Mouse (Mus musculus) embryonic facial prominence, embryonic 13.5 days (tissue): ENCODE measurements around the gene Mex3d. TPM values are rescaled to one million over a fixed set of nuclear protein-coding genes. Genes with fewer than 3 reads are reported as not detected.

Experiments used
- ATAC-seq: fragments of 200-750 bp; cut with Nextera tagmentation; 2 replicates; pipeline ENCODE4 v1.8.0; 2017; ENCODE audit warnings: low read depth; ENCODE audit not compliant: insufficient number of reproducible peaks, insufficient read depth, low FRiP score, low TSS enrichment
- H3K27ac ChIP-seq: fragments of 300-500 bp; sonication (generic); 2 replicates; pipeline ENCODE4 v1.5.1; 2015; ENCODE audit warnings: moderate library complexity, mild to moderate bottlenecking, inconsistent platforms
- H3K27me3 ChIP-seq: fragments of 300-500 bp; sonication (generic); 2 replicates; pipeline ENCODE4 v1.6.1; 2015; ENCODE audit warnings: mild to moderate bottlenecking, inconsistent platforms
- H3K36me3 ChIP-seq: fragments of 300-500 bp; sonication (generic); 2 replicates; pipeline ENCODE4 v1.6.1; 2015; ENCODE audit warnings: mild to moderate bottlenecking, inconsistent platforms
- H3K4me1 ChIP-seq: fragments of 300-500 bp; sonication (generic); 2 replicates; pipeline ENCODE4 v1.6.1; 2015; ENCODE audit warnings: inconsistent platforms
- H3K4me2 ChIP-seq: fragments of 300-500 bp; sonication (generic); 2 replicates; pipeline ENCODE4 v1.6.1; 2015; ENCODE audit warnings: moderate library complexity, mild to moderate bottlenecking, inconsistent platforms
- H3K4me3 ChIP-seq: fragments of 300-500 bp; sonication (generic); 2 replicates; pipeline ENCODE4 v1.5.1; 2015; ENCODE audit warnings: mild to moderate bottlenecking, inconsistent platforms
- H3K9ac ChIP-seq: fragments of 300-500 bp; sonication (generic); 2 replicates; pipeline ENCODE4 v1.6.1; 2015; ENCODE audit warnings: mild to moderate bottlenecking, inconsistent platforms
- H3K9me3 ChIP-seq: fragments of 300-500 bp; sonication (generic); 2 replicates; pipeline ENCODE4 v1.6.1; 2016; ENCODE audit warnings: inconsistent platforms
- WGBS: fragments of 180-500 bp; shearing (Covaris S2); methylation state at CpG from one replicate; pipeline ENCODE4 v1.1.7; 2015; ENCODE audit warnings: mixed read lengths; 5-methylcytosine and 5-hydroxymethylcytosine counted together
- polyA plus RNA-seq: library from polyadenylated mRNA; unstranded; fragments of >200 nt; fragmentation: Nextera tagmentation; extraction: Ambion mirVana; gene quantifications from 2 replicates; pipeline ENCODE4 v1.2.1, GENCODE M21; 2015

Mex3d gene
- polyA plus RNA-seq, 1 experiment from 2014 or later = 10.4 TPM

DNA sequence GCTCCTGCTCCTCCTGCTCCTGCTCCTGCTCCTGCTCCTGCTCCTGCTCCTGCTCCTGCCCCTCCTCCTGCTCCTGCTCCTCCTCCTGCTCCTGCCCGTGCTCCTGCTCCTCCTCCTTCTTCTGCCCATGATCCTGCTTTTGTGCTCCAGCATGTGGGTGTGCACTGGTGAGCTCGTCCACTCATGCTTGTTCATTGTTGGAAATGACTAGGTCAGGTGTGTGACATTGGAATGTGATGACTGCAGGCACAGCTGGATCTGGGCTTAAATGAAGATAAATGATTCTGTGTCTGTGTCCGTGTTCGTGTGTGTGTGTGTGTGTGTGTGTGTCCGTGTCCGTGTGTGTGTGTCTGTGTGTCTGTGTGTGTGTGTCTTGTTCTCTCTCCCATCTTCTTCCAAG lies 19.1 kb downstream of the Mex3d start:
- Histone ChIP-seq H3K4me3 (no peak overlapping the region), H3K27ac (no peak overlapping the region), H3K4me1 (peaks cover 12% of the 10 kb centered on the region), H3K9me3 (peaks cover 4% of the 10 kb centered on the region; the same call in 1 of the 2 replicates), H3K36me3 (no peaks in the 10 kb centered on the region), H3K9ac (no peak overlapping the region), H3K4me2 (no peak overlapping the region), H3K27me3 (peaks cover 23% of the 10 kb centered on the region)
- ATAC-seq = no peak
- 85% methylated on average over 6 of the region's 6 CpGs for WGBS

DNA sequence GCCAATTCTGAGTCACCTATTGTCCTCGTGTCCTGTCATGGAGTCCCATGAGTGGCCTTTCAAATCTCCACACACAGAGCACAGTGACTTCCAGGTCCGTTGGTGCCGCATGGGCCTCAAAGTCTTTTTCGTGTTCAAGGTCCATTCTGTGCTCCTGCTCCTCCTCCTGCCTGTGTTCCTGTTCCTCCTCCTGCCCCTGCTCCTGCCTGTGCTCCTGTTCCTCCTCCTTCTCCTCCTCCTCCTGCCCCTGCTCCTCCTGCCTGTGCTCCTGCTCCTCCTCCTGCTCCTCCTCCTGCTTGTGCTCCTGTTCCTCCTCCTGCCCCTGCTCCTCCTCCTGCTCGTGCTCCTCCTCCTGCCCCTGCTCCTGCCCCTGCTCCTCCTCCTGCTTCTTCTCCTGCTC lies 19.5 kb downstream of the Mex3d start:
- H3K4me2 ChIP-seq = no peak overlapping the region
- no peak overlapping the region for H3K27ac ChIP-seq
- no peaks in the 10 kb centered on the region for H3K36me3 ChIP-seq
- peaks cover 24% of the 10 kb centered on the region for H3K27me3 ChIP-seq
- no peak overlapping the region for H3K9ac ChIP-seq
- ATAC-seq = no peak
- WGBS = 65% methylated on average over 5 of the region's 5 CpGs
- no peak overlapping the region for H3K4me3 ChIP-seq
- peaks cover 4% of the 10 kb centered on the region; the same call in 1 of the 2 replicates for H3K9me3 ChIP-seq
- H3K4me1 ChIP-seq = peaks cover 12% of the 10 kb centered on the region

DNA sequence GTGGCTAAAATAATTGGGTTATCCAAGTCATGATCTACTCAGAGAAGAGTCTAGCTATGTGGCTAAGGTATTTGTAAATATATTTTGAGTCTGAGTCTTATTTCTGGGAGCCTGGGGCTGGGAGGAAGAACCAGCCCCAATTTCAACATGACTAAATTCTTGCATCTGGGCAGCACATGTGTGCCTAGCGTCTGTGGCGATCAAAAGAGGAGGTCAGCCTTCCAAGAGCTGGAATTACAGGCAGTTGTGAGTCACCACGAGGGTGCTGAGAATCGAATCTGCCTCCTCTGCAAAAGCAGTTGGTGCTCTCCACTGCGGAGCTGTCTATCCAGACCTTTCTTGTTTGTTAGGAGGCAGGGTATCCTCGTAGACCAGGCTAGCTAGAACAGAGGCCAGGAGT lies 21.7 kb downstream of the Mex3d start:
- 55% methylated on average over 6 of the region's 6 CpGs for WGBS
- Histone ChIP-seq H3K4me3 (no peak overlapping the region), H3K4me1 (no peaks in the 10 kb centered on the region), H3K9me3 (peaks cover 4% of the 10 kb centered on the region; the same call in 1 of the 2 replicates), H3K9ac (no peak overlapping the region), H3K36me3 (no peaks in the 10 kb centered on the region), H3K27ac (no peak overlapping the region), H3K4me2 (no peak overlapping the region), H3K27me3 (peaks cover 34% of the 10 kb centered on the region)
- no peak for ATAC-seq

DNA sequence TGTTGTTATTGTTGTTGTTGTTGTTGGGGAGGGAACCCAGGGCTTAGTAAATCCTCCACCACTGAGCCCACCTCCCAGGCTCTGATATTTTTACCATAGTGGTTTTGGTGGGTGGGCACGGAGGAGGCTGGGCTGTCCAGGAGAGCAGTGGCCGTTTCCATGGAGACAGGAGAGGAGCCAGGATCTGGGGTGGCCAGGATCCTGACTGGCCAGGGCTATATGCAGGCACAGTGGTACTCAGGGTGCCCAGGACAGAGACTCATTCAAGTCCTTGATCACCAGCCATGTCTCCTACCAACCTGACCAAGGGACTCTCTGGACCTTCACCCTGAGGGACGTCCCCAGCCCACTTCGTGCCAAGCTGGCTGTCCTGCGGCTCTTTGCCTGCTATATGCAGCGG lies 23.7 kb downstream of the Mex3d start:
- WGBS = 34% methylated on average over 6 of the region's 6 CpGs
- H3K4me1 ChIP-seq = no peaks in the 10 kb centered on the region
- H3K4me2 ChIP-seq = no peak overlapping the region
- 0 out of 2 replicates have a peak overlapping the region, but pooled peaks have one; percentile 2 for H3K9ac ChIP-seq
- no peak overlapping the region for H3K27ac ChIP-seq
- peaks cover 4% of the 10 kb centered on the region; the same call in 1 of the 2 replicates for H3K9me3 ChIP-seq
- no peak overlapping the region for H3K4me3 ChIP-seq
- ATAC-seq = no peak
- peaks cover 54% of the 10 kb centered on the region for H3K27me3 ChIP-seq
- H3K36me3 ChIP-seq = no peaks in the 10 kb centered on the region

DNA sequence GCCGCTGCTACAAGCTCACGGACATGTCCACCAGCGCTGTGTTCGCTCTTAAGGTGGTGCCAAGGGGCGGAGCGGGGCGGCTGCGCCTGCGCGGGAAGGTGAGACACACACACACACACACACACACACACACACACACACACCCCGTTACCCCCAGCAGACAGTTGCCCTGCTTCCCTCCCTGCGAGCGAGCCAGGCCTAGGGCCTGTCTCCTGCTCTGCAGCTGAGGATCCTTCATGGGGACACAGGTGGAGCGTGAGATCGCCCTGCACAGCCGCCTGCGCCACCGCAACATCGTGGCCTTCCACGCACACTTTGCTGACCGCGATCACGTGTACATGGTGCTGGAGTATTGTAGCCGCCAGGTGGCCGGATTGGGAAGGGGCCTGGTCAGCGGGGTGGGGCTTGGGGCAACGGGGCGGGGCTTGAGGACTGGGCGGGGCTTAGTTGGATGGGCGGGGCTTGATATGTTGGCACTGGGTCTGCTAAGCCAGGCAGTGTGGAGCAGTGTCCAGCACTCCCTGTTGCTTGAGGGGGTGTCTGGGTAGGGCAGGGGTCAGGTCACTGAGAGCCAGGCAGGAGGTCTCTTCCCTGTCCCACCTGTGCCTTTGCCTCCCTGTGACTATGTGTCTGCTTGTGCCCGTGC lies 29.3 kb downstream of the Mex3d start:
- H3K36me3 ChIP-seq = no peaks in the 10 kb centered on the region
- 9% methylated on average over 31 of the region's 31 CpGs for WGBS
- peak overlapping the region; percentile 29 for H3K4me3 ChIP-seq
- H3K9ac ChIP-seq = 0 out of 2 replicates have a peak overlapping the region, but pooled peaks have one; percentile 17
- H3K27me3 ChIP-seq = peaks cover 87% of the 10 kb centered on the region
- H3K4me2 ChIP-seq = peak overlapping the region; percentile 54
- H3K4me1 ChIP-seq = peaks cover 30% of the 10 kb centered on the region
- no peak for ATAC-seq
- no peaks in the 10 kb centered on the region for H3K9me3 ChIP-seq
- no peak overlapping the region for H3K27ac ChIP-seq

DNA sequence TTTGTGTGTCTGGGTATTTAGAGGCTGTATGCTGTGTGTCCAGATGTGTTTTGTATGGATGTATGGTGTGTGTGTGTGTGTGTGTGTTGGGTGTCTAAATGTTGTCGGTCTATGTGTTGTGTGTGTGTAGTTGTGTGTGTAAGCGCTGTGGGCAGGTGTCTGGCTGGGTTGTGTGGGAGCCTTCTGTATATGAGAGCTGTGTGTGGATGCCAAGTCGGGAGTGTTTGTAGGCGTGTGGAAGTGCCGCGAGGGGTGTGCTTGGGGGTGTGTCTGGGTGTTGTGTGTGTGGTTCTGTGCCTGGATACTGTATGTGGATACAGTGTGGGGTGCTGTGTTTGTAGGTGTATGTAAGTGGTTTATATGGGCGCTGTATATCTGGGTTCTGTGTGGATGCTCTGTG lies 30.1 kb downstream of the Mex3d start:
- Histone ChIP-seq H3K4me2 (peak overlapping the region; percentile 73), H3K4me3 (peak overlapping the region; percentile 45), H3K4me1 (peaks cover 30% of the 10 kb centered on the region), H3K27ac (no peak overlapping the region), H3K27me3 (peaks cover 87% of the 10 kb centered on the region), H3K36me3 (no peaks in the 10 kb centered on the region), H3K9ac (no peak overlapping the region), H3K9me3 (no peaks in the 10 kb centered on the region)
- WGBS = 33% methylated on average over 7 of the region's 7 CpGs
- no peak for ATAC-seq

DNA sequence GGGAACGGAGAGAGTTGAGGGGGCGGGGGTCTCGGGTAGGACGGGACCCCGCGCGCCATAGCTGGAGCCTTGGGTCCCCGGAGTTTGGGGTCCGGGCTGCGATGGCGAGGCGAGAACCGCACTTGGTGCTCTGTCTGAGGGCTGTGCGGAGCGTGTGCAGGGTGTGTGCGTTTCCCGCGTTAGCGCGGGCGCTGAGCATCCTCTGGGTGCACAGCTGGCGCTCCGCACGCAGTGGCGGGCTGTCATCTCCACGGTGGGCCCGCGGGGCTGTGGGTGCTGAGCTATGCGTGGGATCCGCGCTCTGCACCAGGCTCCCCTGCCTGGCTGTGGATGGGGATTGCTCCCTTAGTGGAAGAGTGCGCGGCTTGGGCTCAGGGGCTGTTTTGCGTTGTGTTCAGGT lies 30.7 kb downstream of the Mex3d start:
- peak overlapping the region; percentile 73 for H3K4me2 ChIP-seq
- H3K9ac ChIP-seq = peak overlapping the region; percentile 44; the same call in 1 of the 2 replicates
- no peak overlapping the region for H3K27ac ChIP-seq
- H3K27me3 ChIP-seq = peaks cover 93% of the 10 kb centered on the region
- WGBS = 3% methylated on average over 34 of the region's 34 CpGs
- H3K4me3 ChIP-seq = peak overlapping the region; percentile 45
- H3K4me1 ChIP-seq = peaks cover 30% of the 10 kb centered on the region
- H3K9me3 ChIP-seq = no peaks in the 10 kb centered on the region
- H3K36me3 ChIP-seq = no peaks in the 10 kb centered on the region
- ATAC-seq = no peak

DNA sequence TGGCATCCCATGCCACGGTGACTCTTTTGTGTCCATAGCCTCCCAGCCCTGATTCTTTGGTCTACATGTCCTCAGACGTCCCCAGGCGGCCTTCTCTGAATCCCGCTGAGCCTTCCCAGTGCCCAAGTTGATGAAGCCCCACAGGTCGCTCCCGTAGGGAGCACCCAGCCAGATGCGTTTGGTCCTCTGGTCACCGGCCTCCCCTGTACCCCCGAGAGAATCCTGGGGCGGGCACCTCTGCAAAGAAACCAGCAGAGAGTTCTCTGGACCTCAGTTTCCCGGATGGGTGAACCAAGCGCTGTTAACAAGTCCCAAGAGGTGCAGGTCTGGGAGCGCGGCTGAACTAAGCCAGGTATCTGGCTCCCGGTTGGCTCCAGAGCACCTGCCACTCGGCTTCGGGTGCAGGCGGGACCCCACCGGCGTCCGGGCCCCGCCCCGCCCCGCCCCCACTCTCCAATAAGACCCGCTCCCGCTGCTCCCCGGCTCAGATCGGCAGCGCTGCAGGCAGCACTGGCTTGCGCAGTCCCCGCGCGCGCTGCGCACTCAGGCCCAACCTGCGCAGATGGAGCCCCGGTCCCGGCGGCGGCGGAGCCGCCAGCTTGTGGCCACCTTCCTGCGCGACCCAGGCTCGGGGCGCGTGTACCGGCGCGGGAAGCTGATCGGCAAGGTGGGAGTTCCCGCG lies 31.3 kb downstream of the Mex3d start, which contains the start of gene Plk5:
Plk5 (plus strand) TSS at position 459 of the 682 bp plus-strand sequence.
- peak within 1 kb of the TSS; percentile 45 for H3K4me3 ChIP-seq
- H3K9me3 ChIP-seq = no peaks in the 10 kb centered on the region
- WGBS = 1% methylated on average over 51 of the region's 53 CpGs
- H3K27me3 ChIP-seq = peaks cover 99% of the 10 kb centered on the region
- H3K27ac ChIP-seq = no peak within 1 kb of the TSS
- no peak for ATAC-seq
- H3K9ac ChIP-seq = peak within 1 kb of the TSS; percentile 44; the same call in 1 of the 2 replicates
- peaks cover 30% of the 10 kb centered on the region for H3K4me1 ChIP-seq
- H3K4me2 ChIP-seq = peak within 1 kb of the TSS; percentile 73
- no peaks in the 10 kb centered on the region for H3K36me3 ChIP-seq

DNA sequence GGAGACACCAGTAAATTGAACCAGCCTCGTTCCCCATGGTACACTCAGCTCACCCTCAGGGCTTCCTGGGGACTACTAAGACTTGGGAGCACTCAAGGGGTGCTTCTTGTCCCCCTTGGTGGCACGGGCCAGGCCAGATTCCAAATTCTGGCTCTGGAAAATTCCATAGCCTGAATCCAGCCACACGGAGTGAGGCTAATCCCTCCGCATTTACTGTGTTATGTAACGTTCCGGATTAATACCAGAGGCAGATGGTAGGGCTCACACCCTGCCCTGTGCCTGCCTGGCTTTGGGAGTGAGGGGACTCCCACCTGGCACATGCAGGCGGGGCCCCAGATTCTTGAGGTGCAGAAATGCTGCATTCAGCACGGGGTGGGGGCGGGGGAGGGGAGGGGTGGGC lies 32.0 kb downstream of the Mex3d start:
- H3K27me3 ChIP-seq = peaks cover 100% of the 10 kb centered on the region
- no peaks in the 10 kb centered on the region for H3K36me3 ChIP-seq
- ATAC-seq = no peak
- no peak overlapping the region for H3K27ac ChIP-seq
- H3K4me3 ChIP-seq = no peak overlapping the region
- no peak overlapping the region for H3K9ac ChIP-seq
- H3K9me3 ChIP-seq = no peaks in the 10 kb centered on the region
- H3K4me2 ChIP-seq = no peak overlapping the region
- peaks cover 33% of the 10 kb centered on the region for H3K4me1 ChIP-seq
- WGBS = 9% methylated on average over 9 of the region's 9 CpGs

DNA sequence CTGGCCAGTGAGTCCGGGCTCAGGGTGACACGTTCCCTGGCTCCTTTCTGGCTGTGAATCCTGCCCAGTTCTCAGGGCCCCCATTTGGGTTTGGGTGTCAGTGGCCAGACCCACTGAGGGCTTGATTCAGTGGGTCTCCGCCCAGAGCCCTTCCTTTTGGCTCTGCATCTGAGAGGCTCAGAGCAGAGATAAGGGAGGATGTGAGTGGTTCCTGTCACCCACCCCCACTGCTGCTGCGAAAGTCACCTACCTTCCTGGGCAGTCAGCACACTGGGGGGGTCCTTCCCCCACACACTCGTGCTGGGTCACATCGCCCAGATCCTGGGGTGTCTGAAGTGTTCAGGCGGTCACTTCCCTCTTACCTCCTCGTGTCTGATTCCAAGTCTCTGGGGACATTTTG lies 34.7 kb downstream of the Mex3d start:
- no peak for ATAC-seq
- Histone ChIP-seq H3K9ac (no peak overlapping the region), H3K36me3 (no peaks in the 10 kb centered on the region), H3K27ac (no peak overlapping the region), H3K9me3 (no peaks in the 10 kb centered on the region), H3K4me2 (no peak overlapping the region), H3K4me1 (peaks cover 53% of the 10 kb centered on the region), H3K4me3 (no peak overlapping the region), H3K27me3 (peaks cover 100% of the 10 kb centered on the region)
- 61% methylated on average over 8 of the region's 8 CpGs for WGBS

DNA sequence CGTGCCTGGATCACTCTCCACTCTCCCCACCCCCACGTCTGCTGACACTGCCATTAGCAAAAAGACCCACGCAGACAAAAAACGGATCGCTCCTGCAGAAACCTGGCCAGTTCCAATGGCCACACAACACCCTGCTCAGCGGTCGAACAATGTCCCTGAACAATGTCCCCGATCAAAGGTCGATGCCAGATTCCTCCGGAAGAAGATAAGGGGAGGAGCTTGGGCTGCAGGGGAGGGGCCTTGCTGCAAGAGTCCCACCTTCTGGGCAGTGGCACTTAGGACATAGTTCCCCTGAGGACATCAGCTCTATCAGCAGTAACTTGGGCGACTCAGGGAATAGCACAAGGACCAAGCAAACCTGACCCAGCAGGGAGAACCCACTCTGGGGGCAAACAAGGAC lies 35.6 kb downstream of the Mex3d start:
- no peak overlapping the region for H3K4me2 ChIP-seq
- 22% methylated on average over 11 of the region's 11 CpGs for WGBS
- no peaks in the 10 kb centered on the region for H3K36me3 ChIP-seq
- H3K4me1 ChIP-seq = peaks cover 51% of the 10 kb centered on the region
- H3K27me3 ChIP-seq = peaks cover 100% of the 10 kb centered on the region
- H3K9me3 ChIP-seq = no peaks in the 10 kb centered on the region
- H3K9ac ChIP-seq = no peak overlapping the region
- no peak for ATAC-seq
- no peak overlapping the region for H3K27ac ChIP-seq
- no peak overlapping the region for H3K4me3 ChIP-seq

DNA sequence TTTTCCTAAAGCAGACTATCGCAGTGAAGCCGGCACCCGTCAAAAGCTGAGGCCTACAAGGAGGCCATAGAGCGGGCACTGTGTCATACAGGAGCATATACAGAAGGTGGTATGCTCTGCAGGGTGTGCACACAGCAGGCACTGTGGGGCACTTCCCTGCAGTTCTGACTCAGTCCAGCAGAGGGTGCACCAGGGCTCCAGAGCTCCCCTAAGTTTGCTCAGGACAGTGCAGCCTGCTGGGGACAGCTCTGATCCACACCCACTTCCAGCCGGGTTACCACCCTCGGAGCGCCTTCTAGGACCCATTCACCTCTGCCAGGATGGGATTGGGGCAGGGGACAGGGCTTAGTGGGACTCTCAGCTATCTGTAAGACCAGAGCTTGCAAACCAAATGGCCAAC lies 37.2 kb downstream of the Mex3d start:
- no peak overlapping the region for H3K27ac ChIP-seq
- no peaks in the 10 kb centered on the region for H3K36me3 ChIP-seq
- peaks cover 99% of the 10 kb centered on the region for H3K27me3 ChIP-seq
- peaks cover 37% of the 10 kb centered on the region for H3K4me1 ChIP-seq
- WGBS = 2% methylated on average over 7 of the region's 7 CpGs
- peak; percentile 40; the same call in 1 of the 2 replicates for ATAC-seq
- no peak overlapping the region for H3K4me3 ChIP-seq
- H3K4me2 ChIP-seq = no peak overlapping the region
- H3K9me3 ChIP-seq = no peaks in the 10 kb centered on the region
- no peak overlapping the region for H3K9ac ChIP-seq
